Mouse (Mus musculus): ENCODE measurements at regions not wholly inside any gene's neighbourhood (a gene's known extent, or its start where the extent isn't known, plus 50 kb on each side); places are given as distances from the start of the nearest gene placed in this dataset.
"Not testable (repeated sequence)": the region's sequence is repeated elsewhere in the genome, so short reads cannot be mapped to it uniquely, and the experiment has no call there.

GRCm38 (mm10) chr13:20039590-20039989 is 50.8 kb upstream of the Elmo1 start:
- DNase-seq (ENCODE audit: low spot score), result no peak

GRCm38 (mm10) chr13:20038463-20038862 is 51.9 kb upstream of the Elmo1 start:
- peak; percentile 72 for DNase-seq (ENCODE audit: low spot score)

- DNase-seq (ENCODE audit: low spot score), result no peak
Observed at GRCm38 (mm10) chr13:20037436-20037835, 53.0 kb upstream of the Elmo1 start.

GRCm38 (mm10) chr13:20033937-20034735 is 56.3 kb upstream of the Elmo1 start:
- no peak for DNase-seq (ENCODE audit: low spot score)

GRCm38 (mm10) chr13:20031660-20032059 is 58.7 kb upstream of the Elmo1 start:
- DNase-seq (ENCODE audit: low spot score), result no peak

- DNase-seq (ENCODE audit: low spot score), result no peak
Observed at GRCm38 (mm10) chr13:20031082-20031481, 59.3 kb upstream of the Elmo1 start.

GRCm38 (mm10) chr13:20026612-20027011 is 63.8 kb upstream of the Elmo1 start:
- no peak for DNase-seq (ENCODE audit: low spot score)

GRCm38 (mm10) chr13:20016454-20016853 is 73.9 kb upstream of the Elmo1 start:
- not testable (repeated sequence) for DNase-seq (ENCODE audit: low spot score)

GRCm38 (mm10) chr13:20012621-20013020 is 77.8 kb upstream of the Elmo1 start:
- no peak for DNase-seq (ENCODE audit: low spot score)

- no peak for DNase-seq (ENCODE audit: low spot score)
Observed at GRCm38 (mm10) chr13:20009164-20009563, 81.2 kb upstream of the Elmo1 start.

- DNase-seq (ENCODE audit: low spot score), result no peak
Observed at GRCm38 (mm10) chr13:20007561-20007960, 82.8 kb upstream of the Elmo1 start.

GRCm38 (mm10) chr13:19997606-19998005 is 92.8 kb upstream of the Elmo1 start:
- no peak for DNase-seq (ENCODE audit: low spot score)

GRCm38 (mm10) chr13:19975621-19976020 is 114.8 kb upstream of the Elmo1 start:
- DNase-seq (ENCODE audit: low spot score), result no peak

GRCm38 (mm10) chr13:19966566-19966965 is 123.8 kb upstream of the Elmo1 start:
- DNase-seq (ENCODE audit: low spot score), result no peak

- DNase-seq (ENCODE audit: low spot score), result no peak
Observed at GRCm38 (mm10) chr13:19963031-19963430, 127.4 kb upstream of the Elmo1 start.

- DNase-seq (ENCODE audit: low spot score), result no peak
Observed at GRCm38 (mm10) chr13:19928761-19929160, 104.7 kb upstream of the Gpr141 start.

- no peak for DNase-seq (ENCODE audit: low spot score)
Observed at GRCm38 (mm10) chr13:19927807-19928206, 103.8 kb upstream of the Gpr141 start.

GRCm38 (mm10) chr13:19921084-19921827 is 97.2 kb upstream of the Gpr141 start:
- no peak for DNase-seq (ENCODE audit: low spot score)

- no peak for DNase-seq (ENCODE audit: low spot score)
Observed at GRCm38 (mm10) chr13:19911860-19912584, 88.0 kb upstream of the Gpr141 start.

GRCm38 (mm10) chr13:19902786-19903185 is 78.7 kb upstream of the Gpr141 start:
- DNase-seq (ENCODE audit: low spot score), result no peak

- DNase-seq (ENCODE audit: low spot score), result no peak
Observed at GRCm38 (mm10) chr13:19897191-19897590, 73.1 kb upstream of the Gpr141 start.

GRCm38 (mm10) chr13:19888983-19889773 is 65.1 kb upstream of the Gpr141 start:
- DNase-seq (ENCODE audit: low spot score), result no peak

All from embryo, embryonic 10 days (tissue).